Mouse (Mus musculus) limb, embryonic 13.5 days (tissue): ENCODE measurements around the gene Cdsn. TPM values are rescaled to one million over a fixed set of nuclear protein-coding genes. Genes with fewer than 3 reads are reported as not detected.

Experiments
- polyA plus RNA-seq: library from polyadenylated mRNA; unstranded; fragments of >200 nt; fragmentation: Nextera tagmentation; extraction: Ambion mirVana; gene quantifications from 2 replicates; pipeline ENCODE4 v1.2.1, GENCODE M21; 2015

Gene Cdsn
- polyA plus RNA-seq, 1 experiment from 2014 or later = 0.06 TPM

Other genes starting within 250 kb of the Cdsn start
- 0.09 and 0.31 TPM in 2 replicates for gene H2-Q1, start 231.7 kb upstream of the Cdsn start, polyA plus RNA-seq
- gene H2-Q2, start 209.9 kb upstream of the Cdsn start, polyA plus RNA-seq = 0.69 and 0.89 TPM in 2 replicates
- 4.6 and 5.1 TPM in 2 replicates for gene H2-Q4, start 172.5 kb upstream of the Cdsn start, polyA plus RNA-seq
- gene H2-Q6, start 127.3 kb upstream of the Cdsn start, polyA plus RNA-seq = 1.0 and 1.6 TPM in 2 replicates
- 9.4 TPM in 2 replicates for gene H2-Q7, start 113.0 kb upstream of the Cdsn start, polyA plus RNA-seq
- 0.32 and 1.1 TPM in 2 replicates for gene H2-Q10, start 82.0 kb upstream of the Cdsn start, polyA plus RNA-seq
- gene Pou5f1, start 46.1 kb upstream of the Cdsn start, polyA plus RNA-seq = 0.23 TPM in 1 of 2 replicates, not detected in the other
- 68.6 and 70.6 TPM in 2 replicates for gene Tcf19, start 35.3 kb upstream of the Cdsn start, polyA plus RNA-seq
- 20.9 and 22.1 TPM in 2 replicates for gene Cchcr1, start 35.0 kb upstream of the Cdsn start, polyA plus RNA-seq
- 1.9 TPM in 2 replicates for gene Psors1c2, start 18.9 kb upstream of the Cdsn start, polyA plus RNA-seq
- gene 2300002M23Rik, start 15.3 kb downstream of the Cdsn start, polyA plus RNA-seq = 0.38 TPM in 1 of 2 replicates, not detected in the other
- gene Sfta2, start 49.4 kb downstream of the Cdsn start, polyA plus RNA-seq = not detected in 2 replicates
- gene Gm9573, start 74.5 kb downstream of the Cdsn start, polyA plus RNA-seq = not detected in 2 replicates
- 0.11 and 0.24 TPM in 2 replicates for gene Mucl3, start 91.6 kb downstream of the Cdsn start, polyA plus RNA-seq
- gene Vars2, start 115.5 kb downstream of the Cdsn start, polyA plus RNA-seq = 17.8 and 21.0 TPM in 2 replicates
- 45.3 and 48.0 TPM in 2 replicates for gene Gtf2h4, start 121.6 kb downstream of the Cdsn start, polyA plus RNA-seq
- gene Ddr1, start 152.5 kb downstream of the Cdsn start, polyA plus RNA-seq = 47.1 and 57.9 TPM in 2 replicates